Mouse (Mus musculus) gastrocnemius, postnatal 25 days (tissue): ENCODE measurements around the gene Olfr164. TPM values are rescaled to one million over a fixed set of nuclear protein-coding genes. Genes with fewer than 3 reads are reported as not detected.

Experiments
- DNase-seq: peaks from one replicate; pipeline ENCODE4 v3.0.0; 2022
- long read RNA-seq, 2 experiments: library from polyadenylated mRNA; stranded (forward); transcript quantifications; one replicate each; pipeline ENCODE4 v2.0.0; 2021
- microRNA-seq, 2 experiments: library from miRNA; unstranded; fragments of <30 nt; microRNA quantifications; one replicate each; pipeline ENCODE4 v1.2.0; 2021; ENCODE audit warnings: borderline replicate concordance in 2 of 2
- total RNA-seq, 2 experiments: library from RNA; stranded (reverse); gene quantifications; 1 replicate in 1 of 2; 2 replicates in 1 of 2; pipeline ENCODE4 v1.2.3; 2021

The Olfr164 gene
- not detected for total RNA-seq
- long read RNA-seq, experiment 1: 0 reads
- long read RNA-seq, experiment 2: 0 reads

DNA sequence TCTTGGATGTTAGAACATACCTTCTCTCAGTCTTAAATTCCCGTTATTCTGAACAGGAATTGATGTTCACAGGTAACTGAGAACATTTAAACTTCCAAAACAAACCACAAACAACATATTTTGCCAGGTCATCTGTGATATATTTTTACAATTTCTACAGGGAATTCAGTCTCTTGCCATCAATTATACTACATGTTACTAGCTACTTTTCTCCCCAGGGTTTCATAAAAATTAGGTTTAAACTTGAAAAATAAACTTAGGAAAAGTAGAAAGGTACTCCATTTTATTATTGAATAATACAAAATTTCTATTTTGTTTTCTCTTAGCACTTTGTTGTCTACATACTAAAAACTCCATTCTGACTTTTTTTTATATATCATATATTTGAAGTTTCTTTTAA lies at the start of gene Olfr164:
TSS of gene Olfr164 (minus strand) at position 101 of the 400 bp plus-strand sequence.
- no peak for DNase-seq

DNA sequence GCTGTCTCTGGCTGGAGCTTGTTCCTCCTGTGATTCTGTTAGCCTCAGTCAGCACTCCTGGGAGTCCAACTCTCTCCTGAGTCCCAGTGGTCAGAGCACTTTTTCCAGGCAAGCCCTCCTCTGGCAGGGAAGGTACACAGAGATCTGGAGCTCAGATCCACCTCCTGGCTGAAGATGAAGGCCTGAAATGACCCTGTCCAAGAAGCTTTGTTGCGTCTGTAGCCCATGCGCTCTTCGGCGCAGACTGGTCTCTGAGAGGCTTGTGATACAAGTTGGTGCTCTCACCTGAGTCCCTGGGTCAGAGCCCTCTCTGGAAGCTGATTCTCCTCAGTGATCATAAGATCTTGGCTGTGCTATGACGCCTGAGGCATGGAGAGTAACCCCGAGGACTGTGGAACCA lies 35.2 kb upstream of the Olfr164 start:
- DNase-seq: no peak

DNA sequence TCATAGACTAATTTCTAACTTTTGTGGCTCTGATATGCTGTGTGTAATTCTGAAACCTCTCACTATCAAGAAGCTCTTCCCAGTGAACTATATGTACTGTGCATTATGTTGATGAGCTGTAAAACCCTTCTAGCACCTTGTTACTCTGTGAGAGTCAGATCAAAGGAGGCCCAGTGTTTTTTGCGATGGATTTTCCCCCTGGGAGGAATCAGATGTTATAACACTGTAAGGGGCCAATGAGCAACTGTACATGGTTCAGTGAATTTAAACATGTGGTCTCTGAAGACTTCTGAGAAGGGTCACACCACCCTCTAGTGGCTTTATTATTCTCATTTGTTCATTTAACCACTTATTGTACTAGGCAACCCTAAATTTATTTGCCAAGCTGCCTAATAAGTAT lies 50.6 kb downstream of the Olfr164 start:
- no peak for DNase-seq

DNA sequence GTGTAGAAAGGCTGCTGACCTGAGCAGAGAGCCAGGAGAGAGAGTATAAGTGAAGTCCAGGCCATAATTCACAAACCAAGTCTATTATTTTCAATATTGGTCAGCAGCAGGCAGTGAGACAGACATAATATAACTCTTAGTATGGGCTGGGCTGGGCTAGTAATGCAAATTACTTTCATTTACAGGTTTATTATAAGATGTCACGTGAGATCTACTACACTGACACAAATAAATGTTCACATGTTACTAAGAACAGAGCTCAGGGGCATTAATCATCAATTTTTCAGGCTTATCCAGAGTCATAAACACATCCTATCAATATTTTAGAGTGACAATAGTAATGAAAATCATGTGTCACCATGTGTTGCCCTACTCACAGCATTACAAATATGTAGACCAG lies 53.1 kb downstream of the Olfr164 start:
- DNase-seq: no peak

DNA sequence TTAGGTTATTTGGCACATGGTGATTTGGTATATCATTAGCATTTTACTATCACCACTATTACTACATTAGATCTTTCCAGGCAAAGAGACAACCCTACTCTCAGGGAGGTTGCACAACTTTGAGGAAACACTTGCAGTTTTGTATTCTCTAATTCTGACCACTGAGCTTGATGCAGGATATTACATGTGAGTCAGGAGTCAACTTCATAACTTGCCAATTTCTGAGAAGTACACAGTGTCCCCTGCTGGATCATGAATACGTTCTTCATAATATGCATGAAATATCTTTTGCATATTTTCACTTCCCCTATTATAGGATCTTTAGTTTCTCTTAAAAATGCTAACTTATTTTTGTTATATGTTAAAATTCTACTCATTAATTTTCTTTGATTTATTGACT lies 68.0 kb downstream of the Olfr164 start:
- DNase-seq: no peak

DNA sequence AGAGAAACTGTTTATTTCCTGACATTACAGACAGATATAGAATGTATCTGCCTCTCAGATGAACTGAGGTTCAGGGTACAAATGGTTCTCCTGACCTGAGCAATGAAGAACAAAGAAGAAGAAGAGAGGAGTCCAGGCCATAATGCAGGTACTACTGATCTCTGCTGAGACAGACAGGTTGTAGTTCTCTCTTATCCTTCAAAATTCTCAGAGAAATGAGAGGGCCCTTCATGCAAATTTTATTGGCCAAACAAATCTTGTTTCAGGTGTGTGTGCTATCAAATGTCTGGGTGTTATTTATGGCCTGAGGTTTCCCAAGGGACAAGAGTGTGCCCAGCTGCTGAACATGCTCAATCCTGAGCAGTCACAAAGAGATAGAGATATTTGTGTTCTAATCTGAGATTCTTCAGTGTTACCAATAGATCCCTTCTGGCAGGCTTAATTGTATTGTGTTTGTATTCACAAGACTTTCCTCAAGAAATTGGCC lies 72.3 kb downstream of the Olfr164 start:
- DNase-seq: no peak

DNA sequence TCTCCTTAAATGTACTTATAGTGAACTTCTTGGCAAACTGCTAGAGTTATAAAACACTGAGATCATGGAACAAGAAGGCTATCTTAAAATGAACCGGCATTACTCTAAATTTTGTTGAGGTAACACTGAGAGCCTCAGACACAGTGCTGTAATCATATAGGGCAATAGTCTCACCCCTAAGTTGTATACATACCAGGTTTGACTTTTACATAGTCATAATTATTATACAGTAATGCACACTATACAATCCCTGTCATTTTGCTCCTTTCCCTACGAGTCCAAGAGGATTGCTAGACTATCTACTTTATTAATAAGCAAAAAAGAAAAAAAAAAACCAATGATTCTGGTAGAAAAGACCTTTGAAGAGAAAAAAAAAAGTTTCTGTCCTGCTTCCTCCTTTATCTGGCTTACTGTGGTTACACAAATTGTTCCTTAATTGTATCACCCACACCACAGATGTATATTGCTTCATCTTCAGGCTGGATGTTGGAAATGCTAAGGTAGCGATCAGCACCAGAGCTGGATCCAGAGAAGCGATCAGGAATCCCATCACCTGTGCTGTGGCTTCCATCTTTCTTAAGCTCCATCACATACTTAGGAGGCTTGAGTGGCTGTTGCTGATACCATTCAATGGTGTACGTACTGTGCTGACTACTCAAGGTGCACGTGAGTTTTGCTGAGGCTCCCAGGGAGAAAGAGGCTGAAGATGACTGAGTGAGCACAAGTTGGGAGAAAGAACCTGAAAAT lies 72.9 kb downstream of the Olfr164 start:
- DNase-seq: no peak

DNA sequence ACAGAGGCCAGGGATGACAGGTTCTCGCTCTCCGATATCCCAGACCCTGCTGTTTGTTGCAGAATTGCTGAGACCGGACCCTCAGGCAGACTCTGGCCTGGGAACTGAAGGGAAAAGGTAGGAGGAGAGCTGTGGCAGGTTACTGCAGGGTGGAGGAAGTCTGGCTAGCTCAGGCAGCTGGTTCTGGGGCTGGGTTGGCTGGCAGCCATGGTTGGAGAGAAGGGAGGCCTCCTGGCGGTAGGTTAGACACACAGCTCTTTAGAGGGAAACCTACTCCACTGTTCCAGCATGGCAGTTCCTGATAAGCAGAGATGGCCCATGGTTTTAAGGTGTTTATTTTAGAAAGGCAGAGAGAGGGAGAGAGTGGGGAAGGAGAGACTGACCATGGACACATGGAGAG lies 77.1 kb downstream of the Olfr164 start:
- DNase-seq: no peak

Small RNAs within 50 kb of the gene (microRNA-seq; reads per million reads assigned to microRNA genes)
- gene Gm23612: 0 reads per million in 2 experiments

Other genes with a start within 250 kb of the Olfr164 start
- not detected for gene Olfr165, start 109.1 kb upstream of the Olfr164 start, total RNA-seq
- not detected for gene Olfr166, start 169.6 kb upstream of the Olfr164 start, total RNA-seq
- not detected for gene Olfr167, start 208.2 kb upstream of the Olfr164 start, total RNA-seq
- not detected for gene Olfr168, start 221.5 kb upstream of the Olfr164 start, total RNA-seq